Mouse (Mus musculus): ENCODE measurements around the gene Zfp775. TPM values are rescaled to one million over a fixed set of nuclear protein-coding genes. Genes with fewer than 3 reads are reported as not detected.

Gene Zfp775
- total RNA-seq, 2 experiments from 2014 or later, result 6.6 to 7.6 TPM

DNA sequence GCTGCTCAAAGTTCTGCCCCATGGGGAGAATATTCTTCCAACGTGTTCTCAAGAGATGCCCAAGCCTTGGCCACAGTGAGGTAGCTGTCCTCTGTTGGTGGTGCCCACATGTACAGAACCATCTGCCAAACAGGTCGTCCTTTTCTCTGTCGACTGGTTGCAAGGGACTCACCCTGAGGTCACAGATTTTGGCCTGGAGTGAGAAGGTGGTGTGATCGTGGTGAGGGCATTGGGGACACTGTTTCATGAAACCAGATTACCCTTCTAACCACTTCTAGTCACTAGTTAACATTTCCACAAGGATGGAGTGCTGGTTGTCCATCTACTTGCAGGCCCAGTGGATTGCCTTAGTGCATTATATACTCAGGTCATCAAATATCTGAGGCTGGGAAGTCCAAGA lies 46.9 kb downstream of the Zfp775 start:
- intact Hi-C loops (cut with DNase I), result loop anchor here (5.0 kb wide), 1 partner anchor 309 kb away; no protein-coding TSS in a partner anchor

DNA sequence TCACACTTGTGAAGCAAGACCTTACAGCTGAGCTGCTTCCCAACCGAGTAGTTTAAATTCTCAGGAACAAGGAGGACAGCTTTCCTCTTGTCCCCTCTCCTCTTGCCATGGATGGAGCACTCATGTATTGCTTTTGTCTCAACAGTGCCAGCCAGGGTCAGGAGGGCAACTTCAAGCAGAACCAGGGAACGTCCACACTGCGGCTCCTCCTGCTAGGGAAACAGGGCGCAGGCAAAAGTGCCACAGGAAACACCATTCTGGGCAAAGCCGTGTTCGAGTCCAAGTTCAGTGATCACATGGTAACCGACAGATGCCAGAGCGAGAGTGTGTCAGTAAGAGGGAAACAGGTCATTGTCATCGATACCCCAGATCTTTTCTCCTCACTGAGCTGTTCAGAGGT lies 48.2 kb downstream of the Zfp775 start:
- no peak for DNase-seq (ENCODE audit: low spot score in 2 of 2)
- intact Hi-C loops (cut with DNase I), result no loop called here

More for the DNA sequence above, 46.9 kb downstream of the Zfp775 start:
- no peak for DNase-seq (ENCODE audit: low spot score in 2 of 2)

DNA sequence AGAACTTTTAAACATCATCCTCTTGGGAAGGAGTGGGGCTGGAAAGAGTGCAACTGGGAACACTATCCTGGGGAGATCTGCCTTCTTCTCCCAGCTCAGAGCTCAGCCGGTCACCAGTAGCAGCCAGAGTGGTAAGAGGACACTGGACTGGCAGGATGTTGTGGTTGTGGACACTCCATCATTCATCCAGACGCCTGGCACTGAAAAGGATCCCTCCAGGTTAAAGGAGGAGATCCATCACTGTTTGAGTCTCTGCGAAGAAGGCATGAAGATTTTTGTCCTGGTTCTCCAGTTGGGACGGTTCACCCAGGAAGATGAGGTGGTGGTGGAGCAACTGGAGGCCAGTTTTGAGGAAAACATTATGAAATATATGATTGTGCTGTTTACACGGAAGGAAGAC lies 56.9 kb downstream of the Zfp775 start:
- intact Hi-C loops (cut with DNase I), result no loop called here
- DNase-seq (ENCODE audit: low spot score in 2 of 2), result no peak

DNA sequence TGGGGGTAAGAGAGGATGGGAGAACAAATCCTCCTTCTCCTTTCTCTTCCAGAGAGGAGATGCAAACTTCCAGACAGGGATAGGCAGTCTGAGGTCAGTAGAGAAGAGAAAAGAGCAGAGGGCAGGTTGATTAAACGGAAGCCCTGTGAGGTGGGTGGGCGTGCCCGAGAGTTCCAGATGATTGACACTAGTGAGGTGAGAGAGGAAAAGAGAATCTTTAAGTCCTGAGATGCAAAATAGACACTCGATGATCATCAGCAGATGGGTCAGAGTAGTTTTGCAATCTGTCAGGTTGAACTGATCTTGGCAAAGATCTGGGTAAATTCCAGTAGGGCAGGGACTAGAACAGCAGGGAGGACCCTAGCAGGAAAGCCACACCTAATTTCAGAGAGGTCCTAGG lies 62.9 kb downstream of the Zfp775 start:
- DNase-seq (ENCODE audit: low spot score in 2 of 2), result no peak
- intact Hi-C loops (cut with DNase I), result no loop called here

DNA sequence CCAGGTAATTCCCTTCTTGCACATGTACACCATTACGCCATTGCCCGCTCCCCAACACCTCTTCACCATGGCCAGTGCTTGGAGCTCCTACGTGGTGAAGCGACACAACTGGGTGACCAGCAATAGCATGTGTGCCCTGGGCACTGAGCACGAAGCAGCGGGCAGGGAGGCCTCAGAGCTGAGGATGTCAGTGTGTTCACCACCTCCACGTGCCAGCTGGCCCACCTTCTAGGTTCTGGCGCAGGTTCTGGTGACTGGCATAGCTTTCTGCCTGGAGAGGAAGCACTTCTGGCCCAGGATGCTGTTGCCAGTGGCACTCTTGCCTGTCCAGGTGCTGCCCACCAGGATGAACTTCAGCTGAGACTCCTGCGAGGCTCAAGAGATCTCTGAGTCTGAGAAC lies 63.6 kb downstream of the Zfp775 start:
- no peak for DNase-seq (ENCODE audit: low spot score in 2 of 2)
- intact Hi-C loops (cut with DNase I), result no loop called here

DNA sequence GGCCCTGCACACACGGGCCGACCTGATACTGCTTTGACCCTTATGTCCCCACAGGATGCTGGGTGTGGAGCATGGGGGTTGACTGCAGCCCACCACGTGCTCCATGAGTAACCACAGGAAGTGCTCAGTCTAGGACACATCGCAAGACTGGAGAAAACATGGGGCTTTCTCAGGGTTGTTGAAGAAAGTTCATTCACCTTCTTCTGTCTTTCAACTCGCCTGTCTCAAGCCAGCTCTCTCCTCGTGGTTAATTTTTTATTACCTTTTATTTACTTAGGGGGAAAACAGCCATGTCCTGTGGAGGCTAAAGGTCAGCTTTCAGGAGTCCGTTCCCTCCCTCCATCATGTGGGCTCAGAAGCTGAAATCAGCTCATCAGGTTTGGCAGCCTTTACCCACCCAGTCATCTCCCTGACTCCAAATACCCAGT lies 64.3 kb downstream of the Zfp775 start:
- intact Hi-C loops (cut with DNase I), result no loop called here
- no peak for DNase-seq (ENCODE audit: low spot score in 2 of 2)

DNA sequence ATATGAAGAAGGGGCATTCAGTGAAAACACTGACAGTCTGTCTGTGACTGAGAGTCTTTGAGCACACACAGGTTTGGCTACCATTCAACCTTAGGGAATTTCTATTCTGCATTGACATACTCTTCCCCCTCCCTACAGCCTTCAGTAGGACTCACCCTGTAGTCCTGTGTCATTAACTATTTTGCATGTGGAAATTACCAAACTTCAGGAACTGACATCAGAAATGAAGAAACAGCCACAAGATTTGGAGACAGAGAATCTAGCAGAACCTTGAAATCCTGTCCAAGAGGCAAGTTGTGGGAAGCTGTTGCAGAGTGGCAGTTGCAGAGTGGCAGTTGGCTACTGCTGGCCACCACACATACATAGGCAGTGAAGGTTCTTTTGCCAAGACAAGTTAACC lies 66.2 kb downstream of the Zfp775 start:
- intact Hi-C loops (cut with DNase I), result no loop called here
- DNase-seq (ENCODE audit: low spot score in 2 of 2), result no peak

DNA sequence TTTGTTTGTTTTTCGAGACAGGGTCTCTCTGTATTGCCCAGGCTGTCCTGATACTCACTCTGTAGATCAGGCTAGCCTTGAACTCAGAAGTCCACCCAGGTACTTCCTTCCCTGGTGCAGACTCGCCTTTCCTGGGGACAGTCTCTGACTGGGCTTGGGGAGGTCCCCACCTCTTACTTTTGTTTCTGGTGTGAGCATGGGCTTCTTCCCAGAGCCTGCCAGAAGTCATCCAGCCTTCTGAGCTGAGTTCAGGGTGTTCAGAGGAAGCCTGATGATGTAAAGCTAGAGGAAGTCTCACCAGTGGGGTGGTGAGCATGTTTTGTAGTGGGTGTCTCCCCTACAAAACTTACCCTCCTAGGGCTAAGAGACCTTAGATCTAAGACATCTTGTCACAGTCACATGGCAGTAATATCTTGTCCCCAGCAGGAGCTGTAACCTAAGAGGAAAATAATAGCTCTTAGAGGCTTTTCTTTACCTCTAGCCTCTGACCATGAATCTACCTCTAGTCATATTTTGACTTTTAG lies 67.6 kb downstream of the Zfp775 start:
- DNase-seq (ENCODE audit: low spot score in 2 of 2), result no peak
- intact Hi-C loops (cut with DNase I), result no loop called here

Other genes with a start within 250 kb of the Zfp775 start
- gene Krba1, start 206.5 kb upstream of the Zfp775 start, total RNA-seq (2021), result 10 to 100 TPM; 39.0 to 47.2 TPM
- gene Zfp467, start 156.2 kb upstream of the Zfp775 start, total RNA-seq (2021), result 10 to 100 TPM; 24.7 to 28.8 TPM
- 1 to 10 TPM; 1.0 to 1.2 TPM for gene Sspo, start 153.8 kb upstream of the Zfp775 start, total RNA-seq (2021)
- 100 to 1,000 TPM; 418 to 471 TPM for gene Atp6v0e2, start 64.4 kb upstream of the Zfp775 start, total RNA-seq (2021)
- 10 to 100 TPM; 31.6 to 43.3 TPM for gene Lrrc61, start 47.3 kb upstream of the Zfp775 start, total RNA-seq (2021)
- gene Rarres2, start 29.3 kb upstream of the Zfp775 start, total RNA-seq (2021), result 10 to 100 TPM; 12.5 to 13.1 TPM
- not detected for gene Gm45021, start 12.5 kb upstream of the Zfp775 start, total RNA-seq (2021)
- gene Repin1, start 8.2 kb upstream of the Zfp775 start, total RNA-seq (2021), result 10 to 100 TPM; 51.8 to 59.8 TPM
- not detected for gene Gm44965, start 8.1 kb upstream of the Zfp775 start, total RNA-seq (2021)
- gene AI854703, start 24.7 kb downstream of the Zfp775 start, total RNA-seq (2021), result 10 to 100 TPM; 15.9 to 18.0 TPM
- gene Gimap8, start 45.2 kb downstream of the Zfp775 start, total RNA-seq (2021), result under 1 TPM; 0.74 to 0.95 TPM
- gene Gimap9, start 74.1 kb downstream of the Zfp775 start, total RNA-seq (2021), result under 1 TPM; 0.37 to 0.57 TPM
- gene Gimap4, start 82.5 kb downstream of the Zfp775 start, total RNA-seq (2021), result under 1 TPM in 1 of 2 experiments, not detected in 1; 0.54 TPM
- 1 to 10 TPM; 4.8 to 5.9 TPM for gene Gimap6, start 106.2 kb downstream of the Zfp775 start, total RNA-seq (2021)
- not detected for gene Gm28053, start 116.5 kb downstream of the Zfp775 start, total RNA-seq (2021)
- gene Gimap7, start 116.6 kb downstream of the Zfp775 start, total RNA-seq (2021), result not detected
- 1 to 10 TPM; 1.9 to 3.1 TPM for gene Gimap1, start 137.0 kb downstream of the Zfp775 start, total RNA-seq (2021)
- 1 to 10 TPM in 1 of 2 experiments, under 1 TPM in 1; 0.96 to 1.1 TPM for gene Gimap5, start 144.1 kb downstream of the Zfp775 start, total RNA-seq (2021)
- gene Gimap3, start 168.8 kb downstream of the Zfp775 start, total RNA-seq (2021), result not detected
- 10 to 100 TPM; 29.4 to 31.1 TPM for gene Tmem176a, start 238.9 kb downstream of the Zfp775 start, total RNA-seq (2021)
- gene Tmem176b, start 239.4 kb downstream of the Zfp775 start, total RNA-seq (2021), result 10 to 100 TPM; 46.4 to 49.6 TPM

Data from left cerebral cortex, postnatal 36 days (tissue).